Mouse (Mus musculus): Measurements from ENCODE around the gene Gpc6. TPM values are rescaled to one million over a fixed set of nuclear protein-coding genes. Genes with fewer than 3 reads are reported as not detected.

Gpc6 gene
- polyA plus RNA-seq, 1 experiment from 2014 or later: 42.5 TPM

GRCm38 (mm10) chr14:117574216-117574615 lies 649.1 kb downstream of the Gpc6 start:
- Histone ChIP-seq H3K27ac (replicated peaks; ENCODE audit: low read depth, low read length) (0 out of 2 replicates have a peak overlapping the region, but pooled peaks have one; percentile 33), H3K4me2 (ENCODE audit: low read depth, low read length) (no peak overlapping the region), H3K4me3 (ENCODE audit: low read depth, low read length) (no peak overlapping the region), H3K36me3 (ENCODE audit: control insufficient read depth, insufficient read depth, low read length) (no peaks in the 10 kb centered on the region), H3K4me1 (ENCODE audit: control insufficient read depth, insufficient read depth, low read length) (peaks cover 33% of the 10 kb centered on the region), H3K9ac (ENCODE audit: low read depth, low read length) (no peak overlapping the region), H3K9me3 (ENCODE audit: control insufficient read depth, low read length) (no peaks in the 10 kb centered on the region), H3K27me3 (replicated peaks; ENCODE audit: control insufficient read depth, insufficient read depth, low read length) (no peaks in the 10 kb centered on the region)
- peak; percentile 60; the same call in 1 of the 2 replicates for ATAC-seq (ENCODE audit: low read depth)
- peak; percentile 86 for DNase-seq (ENCODE audit: low spot score)
- WGBS: 43% methylated on average over 6 of the region's 6 CpGs

- 87% methylated on average over 6 of the region's 6 CpGs for WGBS
These were observed 656.6 kb downstream of the Gpc6 start for GRCm38 (mm10) chr14:117581740-117582139.

GRCm38 (mm10) chr14:117599758-117600157 lies 674.6 kb downstream of the Gpc6 start:
- ATAC-seq (ENCODE audit: low read depth) (no peak), DNase-seq (ENCODE audit: low spot score) (no peak)
- Histone ChIP-seq H3K4me2 (ENCODE audit: low read depth, low read length) (no peak overlapping the region), H3K4me1 (ENCODE audit: control insufficient read depth, insufficient read depth, low read length) (no peaks in the 10 kb centered on the region), H3K27ac (replicated peaks; ENCODE audit: low read depth, low read length) (no peak overlapping the region), H3K4me3 (ENCODE audit: low read depth, low read length) (no peak overlapping the region), H3K9me3 (ENCODE audit: control insufficient read depth, low read length) (no peaks in the 10 kb centered on the region), H3K36me3 (ENCODE audit: control insufficient read depth, insufficient read depth, low read length) (no peaks in the 10 kb centered on the region), H3K9ac (ENCODE audit: low read depth, low read length) (no peak overlapping the region), H3K27me3 (replicated peaks; ENCODE audit: control insufficient read depth, insufficient read depth, low read length) (no peaks in the 10 kb centered on the region)
- WGBS: 65% methylated on average over 5 of the region's 5 CpGs

More at GRCm38 (mm10) chr14:117581740-117582139, 656.6 kb downstream of the Gpc6 start:
- Histone ChIP-seq H3K27ac (replicated peaks; ENCODE audit: low read depth, low read length) (no peak overlapping the region), H3K9me3 (ENCODE audit: control insufficient read depth, low read length) (no peaks in the 10 kb centered on the region), H3K9ac (ENCODE audit: low read depth, low read length) (no peak overlapping the region), H3K4me1 (ENCODE audit: control insufficient read depth, insufficient read depth, low read length) (no peaks in the 10 kb centered on the region), H3K36me3 (ENCODE audit: control insufficient read depth, insufficient read depth, low read length) (no peaks in the 10 kb centered on the region), H3K4me2 (ENCODE audit: low read depth, low read length) (no peak overlapping the region), H3K4me3 (ENCODE audit: low read depth, low read length) (no peak overlapping the region), H3K27me3 (replicated peaks; ENCODE audit: control insufficient read depth, insufficient read depth, low read length) (no peaks in the 10 kb centered on the region)
- DNase-seq (ENCODE audit: low spot score) (no peak), ATAC-seq (ENCODE audit: low read depth) (no peak)

- no peak overlapping the region for H3K4me2 ChIP-seq (ENCODE audit: low read depth, low read length)
- H3K36me3 ChIP-seq (ENCODE audit: control insufficient read depth, insufficient read depth, low read length): no peaks in the 10 kb centered on the region
- no peaks in the 10 kb centered on the region for H3K4me1 ChIP-seq (ENCODE audit: control insufficient read depth, insufficient read depth, low read length)
- ATAC-seq (ENCODE audit: low read depth): no peak
- no peak for DNase-seq (ENCODE audit: low spot score)
- H3K9me3 ChIP-seq (ENCODE audit: control insufficient read depth, low read length): no peaks in the 10 kb centered on the region
- no peak overlapping the region for H3K4me3 ChIP-seq (ENCODE audit: low read depth, low read length)
- no peak overlapping the region for H3K9ac ChIP-seq (ENCODE audit: low read depth, low read length)
- WGBS: 42% methylated on average over 1 of the region's 1 CpGs
- no peaks in the 10 kb centered on the region for H3K27me3 ChIP-seq (replicated peaks; ENCODE audit: control insufficient read depth, insufficient read depth, low read length)
- no peak overlapping the region for H3K27ac ChIP-seq (replicated peaks; ENCODE audit: low read depth, low read length)
These were observed 678.7 kb downstream of the Gpc6 start for GRCm38 (mm10) chr14:117603837-117604236.

- ATAC-seq (ENCODE audit: low read depth) (no peak), DNase-seq (ENCODE audit: low spot score) (no peak)
- H3K27ac ChIP-seq (replicated peaks; ENCODE audit: low read depth, low read length): no peak overlapping the region
- H3K4me1 ChIP-seq (ENCODE audit: control insufficient read depth, insufficient read depth, low read length): no peaks in the 10 kb centered on the region
- no peaks in the 10 kb centered on the region for H3K36me3 ChIP-seq (ENCODE audit: control insufficient read depth, insufficient read depth, low read length)
- no peak overlapping the region for H3K4me2 ChIP-seq (ENCODE audit: low read depth, low read length)
- H3K9ac ChIP-seq (ENCODE audit: low read depth, low read length): no peak overlapping the region
- H3K9me3 ChIP-seq (ENCODE audit: control insufficient read depth, low read length): no peaks in the 10 kb centered on the region
- 80% methylated on average over 2 of the region's 2 CpGs for WGBS
- H3K4me3 ChIP-seq (ENCODE audit: low read depth, low read length): no peak overlapping the region
- H3K27me3 ChIP-seq (replicated peaks; ENCODE audit: control insufficient read depth, insufficient read depth, low read length): no peaks in the 10 kb centered on the region
These were observed 680.6 kb downstream of the Gpc6 start for GRCm38 (mm10) chr14:117605750-117606149.

- Histone ChIP-seq H3K36me3 (ENCODE audit: control insufficient read depth, insufficient read depth, low read length) (no peaks in the 10 kb centered on the region), H3K27me3 (replicated peaks; ENCODE audit: control insufficient read depth, insufficient read depth, low read length) (no peaks in the 10 kb centered on the region), H3K4me3 (ENCODE audit: low read depth, low read length) (no peak overlapping the region), H3K27ac (replicated peaks; ENCODE audit: low read depth, low read length) (no peak overlapping the region), H3K4me1 (ENCODE audit: control insufficient read depth, insufficient read depth, low read length) (no peaks in the 10 kb centered on the region), H3K4me2 (ENCODE audit: low read depth, low read length) (no peak overlapping the region), H3K9me3 (ENCODE audit: control insufficient read depth, low read length) (no peaks in the 10 kb centered on the region), H3K9ac (ENCODE audit: low read depth, low read length) (no peak overlapping the region)
- DNase-seq (ENCODE audit: low spot score): no peak
- no peak for ATAC-seq (ENCODE audit: low read depth)
- WGBS: 39% methylated on average over 3 of the region's 3 CpGs
These were observed 686.0 kb downstream of the Gpc6 start for GRCm38 (mm10) chr14:117611113-117611512.

- no peaks in the 10 kb centered on the region for H3K9me3 ChIP-seq (ENCODE audit: control insufficient read depth, low read length)
- no peak overlapping the region for H3K9ac ChIP-seq (ENCODE audit: low read depth, low read length)
- H3K4me1 ChIP-seq (ENCODE audit: control insufficient read depth, insufficient read depth, low read length): no peaks in the 10 kb centered on the region
- 58% methylated on average over 9 of the region's 9 CpGs for WGBS
- H3K36me3 ChIP-seq (ENCODE audit: control insufficient read depth, insufficient read depth, low read length): no peaks in the 10 kb centered on the region
- H3K27ac ChIP-seq (replicated peaks; ENCODE audit: low read depth, low read length): no peak overlapping the region
- ATAC-seq (ENCODE audit: low read depth): no peak
- no peak for DNase-seq (ENCODE audit: low spot score)
- H3K27me3 ChIP-seq (replicated peaks; ENCODE audit: control insufficient read depth, insufficient read depth, low read length): no peaks in the 10 kb centered on the region
- no peak overlapping the region for H3K4me3 ChIP-seq (ENCODE audit: low read depth, low read length)
- H3K4me2 ChIP-seq (ENCODE audit: low read depth, low read length): no peak overlapping the region
These were observed 700.1 kb downstream of the Gpc6 start for GRCm38 (mm10) chr14:117625100-117625710.

GRCm38 (mm10) chr14:117634238-117634940 lies 709.3 kb downstream of the Gpc6 start:
- H3K4me2 ChIP-seq (ENCODE audit: low read depth, low read length): no peak overlapping the region
- H3K27me3 ChIP-seq (replicated peaks; ENCODE audit: control insufficient read depth, insufficient read depth, low read length): no peaks in the 10 kb centered on the region
- 63% methylated on average over 14 of the region's 14 CpGs for WGBS
- H3K36me3 ChIP-seq (ENCODE audit: control insufficient read depth, insufficient read depth, low read length): no peaks in the 10 kb centered on the region
- H3K4me3 ChIP-seq (ENCODE audit: low read depth, low read length): no peak overlapping the region
- DNase-seq (ENCODE audit: low spot score): no peak
- no peak overlapping the region for H3K9ac ChIP-seq (ENCODE audit: low read depth, low read length)
- ATAC-seq (ENCODE audit: low read depth): 0 out of 2 replicates have a peak, but pooled peaks have one; percentile 18
- no peaks in the 10 kb centered on the region for H3K9me3 ChIP-seq (ENCODE audit: control insufficient read depth, low read length)
- no peaks in the 10 kb centered on the region for H3K4me1 ChIP-seq (ENCODE audit: control insufficient read depth, insufficient read depth, low read length)
- no peak overlapping the region for H3K27ac ChIP-seq (replicated peaks; ENCODE audit: low read depth, low read length)

- DNase-seq (ENCODE audit: low spot score) (no peak), ATAC-seq (ENCODE audit: low read depth) (no peak)
- Histone ChIP-seq H3K9ac (ENCODE audit: low read depth, low read length) (no peak overlapping the region), H3K4me1 (ENCODE audit: control insufficient read depth, insufficient read depth, low read length) (no peaks in the 10 kb centered on the region), H3K4me3 (ENCODE audit: low read depth, low read length) (no peak overlapping the region), H3K36me3 (ENCODE audit: control insufficient read depth, insufficient read depth, low read length) (no peaks in the 10 kb centered on the region), H3K4me2 (ENCODE audit: low read depth, low read length) (no peak overlapping the region), H3K9me3 (ENCODE audit: control insufficient read depth, low read length) (no peaks in the 10 kb centered on the region), H3K27ac (replicated peaks; ENCODE audit: low read depth, low read length) (no peak overlapping the region), H3K27me3 (replicated peaks; ENCODE audit: control insufficient read depth, insufficient read depth, low read length) (no peaks in the 10 kb centered on the region)
- WGBS: 80% methylated on average over 2 of the region's 2 CpGs
These were observed 716.7 kb downstream of the Gpc6 start for GRCm38 (mm10) chr14:117641853-117642252.

Measured in embryonic facial prominence, embryonic 14.5 days (tissue).